Mouse (Mus musculus): ENCODE data around the gene Mindy4b-ps. TPM values are rescaled to one million over a fixed set of nuclear protein-coding genes. Genes with fewer than 3 reads are reported as not detected.

The Mindy4b-ps gene
- polyA plus RNA-seq, 1 experiment from 2014 or later = not detected

Other genes with a start within 250 kb of the Mindy4b-ps start
- 15.6 and 17.1 TPM in 2 replicates for gene Selenot, start 245.7 kb downstream of the Mindy4b-ps start, polyA plus RNA-seq (2015; fragmentation: Nextera tagmentation; extraction: Ambion mirVana)
- 0.13 TPM in 1 of 2 replicates, not detected in the other for gene Erich6, start 185.1 kb downstream of the Mindy4b-ps start, polyA plus RNA-seq (2015; fragmentation: Nextera tagmentation; extraction: Ambion mirVana)
- gene Siah2, start 129.9 kb downstream of the Mindy4b-ps start, polyA plus RNA-seq (2015; fragmentation: Nextera tagmentation; extraction: Ambion mirVana) = 5.3 and 5.5 TPM in 2 replicates
- 1.8 and 2.7 TPM in 2 replicates for gene Clrn1, start 63.0 kb upstream of the Mindy4b-ps start, polyA plus RNA-seq (2015; fragmentation: Nextera tagmentation; extraction: Ambion mirVana)
- 2.9 and 3.9 TPM in 2 replicates for gene Med12l, start 183.5 kb upstream of the Mindy4b-ps start, polyA plus RNA-seq (2015; fragmentation: Nextera tagmentation; extraction: Ambion mirVana)

Data from embryonic facial prominence, embryonic 13.5 days (tissue).